Mouse (Mus musculus) megakaryocyte-erythroid progenitor cell, adult 5 weeks (primary cell): ENCODE results near the gene Btbd35f5. TPM values are rescaled to one million over a fixed set of nuclear protein-coding genes. Genes with fewer than 3 reads are reported as not detected.

Source experiments
- polyA plus RNA-seq: library from polyadenylated mRNA; stranded (reverse); fragments of >175 nt; gene quantifications from 2 replicates; pipeline ENCODE4 v1.2.3, GENCODE M21; 2012

The Btbd35f5 gene
- not detected in 2 replicates for polyA plus RNA-seq

GRCm38 (mm10) chrX:32973597-32973996 is at the start of gene Btbd35f5:
Gene Btbd35f5 (plus strand): TSS chrX:32973897.

GRCm38 (mm10) chrX:32941468-32941867 is 32.2 kb upstream of the Btbd35f5 start, which contains the start of gene Gm21789:
Gene Gm21789 (plus strand): TSS chrX:32941768.

Other genes with a start within 250 kb of the Btbd35f5 start
- not detected in 2 replicates for gene Btbd35f21, start 247.8 kb upstream of the Btbd35f5 start, polyA plus RNA-seq
- gene Btbd35f30, start 79.3 kb upstream of the Btbd35f5 start, polyA plus RNA-seq = not detected in 2 replicates
- gene Gm21789, start 32.1 kb upstream of the Btbd35f5 start, polyA plus RNA-seq = not detected in 2 replicates